19 mouse cellular contexts compared by ENCODE assay signal in the genomic region with DNA sequence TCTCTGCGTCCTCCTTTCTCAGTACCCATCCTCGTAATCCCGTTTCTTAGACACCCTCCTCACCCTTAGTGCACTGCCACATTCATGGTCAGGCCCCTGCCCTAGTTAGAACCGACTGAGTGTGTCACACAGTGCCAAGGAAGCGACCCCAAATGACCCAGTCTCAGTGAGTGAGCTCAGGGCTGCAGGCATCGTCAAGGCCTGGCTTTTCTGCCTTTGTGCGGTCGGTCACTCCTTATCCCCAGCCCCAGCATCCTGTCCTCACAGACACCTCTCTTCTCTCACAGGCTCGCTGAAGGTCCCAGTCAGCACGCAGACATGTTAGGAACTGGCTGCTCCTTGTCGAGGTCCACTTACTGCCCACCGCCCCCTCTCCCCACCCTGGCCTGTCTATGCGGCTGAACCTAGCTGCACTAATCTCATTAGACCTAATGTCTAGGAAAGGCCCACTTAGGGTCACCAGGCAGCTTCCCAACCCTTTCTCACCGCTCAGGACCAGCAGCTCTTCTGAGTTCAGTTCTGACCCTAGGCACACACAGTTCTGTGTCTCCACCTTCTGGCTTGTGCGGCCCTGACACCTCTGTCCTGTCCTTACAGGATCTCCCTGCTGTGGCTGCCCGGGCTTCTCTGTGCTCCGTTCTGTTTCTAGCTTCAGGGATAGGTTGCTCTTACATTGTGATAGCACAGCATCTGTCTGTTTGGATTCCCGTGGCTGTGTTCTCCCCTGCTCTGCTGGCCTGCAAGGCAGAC. TPM values are rescaled to one million over a fixed set of nuclear protein-coding genes. Genes with fewer than 3 reads are reported as not detected.
DNase-seq lines count a peak whose midpoint lies in the region; ATAC-seq and TF ChIP-seq lines count a peak whose summit lies in the region.
"Had no signal": no experiment of that assay in that cellular context is flagged by ENCODE, and none has a peak within 500 bp of the region (broad histone marks: within the 10 kb centered on the region; RNA-seq: fewer than 3 reads in every experiment).

No protein-coding gene starts in this region.

- TF ChIP-seq POLR2A in heart, adult 2 months (IDR thresholded peaks at IDR 0.05; ENCODE audit: insufficient read depth, low read depth, low read length), result no peak

- TF ChIP-seq EP300 in heart, adult 2 months (IDR thresholded peaks at IDR 0.05; ENCODE audit: insufficient read depth, low read depth, low read length), result no peak

- H3K9ac ChIP-seq in hindbrain, embryonic 13.5 days, result no peak overlapping the region
- H3K9ac ChIP-seq in hindbrain, embryonic 11.5 days (ENCODE audit: low read depth, low read length), result no peak overlapping the region
- peak overlapping the region; percentile 31; the same call in 1 of the 2 replicates for H3K9ac ChIP-seq in limb, embryonic 13.5 days
- H3K9ac ChIP-seq in heart, adult 2 months (ENCODE audit: low read depth, low read length), result no peak overlapping the region
- H3K9ac ChIP-seq in heart, embryonic 11.5 days (ENCODE audit: low read depth, low read length), result no peak overlapping the region
- H3K9ac ChIP-seq: embryonic facial prominence, embryonic 12.5 days; liver, embryonic 15.5 days had no signal

- no peak overlapping the region for H3K27ac ChIP-seq in hindbrain, embryonic 13.5 days
- H3K27ac ChIP-seq in hindbrain, embryonic 11.5 days (ENCODE audit: low read depth, low read length), result no peak overlapping the region
- H3K27ac ChIP-seq in limb, embryonic 13.5 days, result no peak overlapping the region
- H3K27ac ChIP-seq in heart, adult 2 months, result no peak overlapping the region
- no peak overlapping the region for H3K27ac ChIP-seq in heart, embryonic 11.5 days (ENCODE audit: low read depth, low read length)
- H3K27ac ChIP-seq: embryonic facial prominence, embryonic 12.5 days; liver, embryonic 15.5 days had no signal

- no peak for DNase-seq in hindbrain, embryonic 11.5 days (ENCODE audit: low spot score)
- peak; percentile 56 for DNase-seq in ZHBTc4 (ENCODE audit: low read depth, low spot score)
- DNase-seq in heart, adult 2 months, result no peak
- DNase-seq in layer of hippocampus, postnatal 14 days (ENCODE audit: low spot score in 2 of 2), result no peak
- DNase-seq: cerebellum, adult 2 months; layer of hippocampus, adult 9-11 months; lung, postnatal 36 days; right cerebral cortex, postnatal 14 days; thymus, postnatal 25 days had no signal

- H3K4me1 ChIP-seq in hindbrain, embryonic 13.5 days (replicated peaks), result peaks cover 8% of the 10 kb centered on the region; the same call in 1 of the 2 replicates
- H3K4me1 ChIP-seq in hindbrain, embryonic 11.5 days (replicated peaks; ENCODE audit: control insufficient read depth, insufficient read depth, low read length), result no peaks in the 10 kb centered on the region
- peaks cover 23% of the 10 kb centered on the region for H3K4me1 ChIP-seq in E14TG2a.4 (replicated peaks; ENCODE audit: low read depth, low read length)
- H3K4me1 ChIP-seq in limb, embryonic 13.5 days, result peaks cover 33% of the 10 kb centered on the region
- H3K4me1 ChIP-seq in heart, adult 2 months (ENCODE audit: control insufficient read depth, insufficient read depth, low read length), result no peaks in the 10 kb centered on the region
- H3K4me1 ChIP-seq in heart, embryonic 11.5 days (ENCODE audit: control insufficient read depth, insufficient read depth, low read length), result no peaks in the 10 kb centered on the region; the same call in 1 of the 2 replicates

- intact Hi-C loops in heart, adult 2 months (cut with DNase I), result no loop called here

- no peaks in the 10 kb centered on the region for H3K9me3 ChIP-seq in hindbrain, embryonic 13.5 days
- H3K9me3 ChIP-seq in hindbrain, embryonic 11.5 days (ENCODE audit: control insufficient read depth, low read length), result no peaks in the 10 kb centered on the region
- H3K9me3 ChIP-seq in E14TG2a.4 (ENCODE audit: low read length), result no peaks in the 10 kb centered on the region
- no peaks in the 10 kb centered on the region for H3K9me3 ChIP-seq in limb, embryonic 13.5 days
- H3K9me3 ChIP-seq in heart, embryonic 11.5 days (replicated peaks; ENCODE audit: control insufficient read depth, low read length), result no peaks in the 10 kb centered on the region
- H3K9me3 ChIP-seq: embryonic facial prominence, embryonic 12.5 days; liver, embryonic 15.5 days had no signal

- H3K36me3 ChIP-seq in hindbrain, embryonic 13.5 days, result no peaks in the 10 kb centered on the region
- no peaks in the 10 kb centered on the region for H3K36me3 ChIP-seq in hindbrain, embryonic 11.5 days (ENCODE audit: control insufficient read depth, insufficient read depth, low read length)
- H3K36me3 ChIP-seq in E14TG2a.4 (ENCODE audit: insufficient read depth, low read length), result no peaks in the 10 kb centered on the region
- no peaks in the 10 kb centered on the region for H3K36me3 ChIP-seq in limb, embryonic 13.5 days
- H3K36me3 ChIP-seq in heart, adult 2 months (ENCODE audit: control insufficient read depth, insufficient read depth, low read length), result no peaks in the 10 kb centered on the region
- H3K36me3 ChIP-seq in heart, embryonic 11.5 days (ENCODE audit: control insufficient read depth, insufficient read depth, low read length), result no peaks in the 10 kb centered on the region
- H3K36me3 ChIP-seq: embryonic facial prominence, embryonic 12.5 days; liver, embryonic 15.5 days had no signal

- H3K4me2 ChIP-seq in hindbrain, embryonic 13.5 days, result no peak overlapping the region
- no peak overlapping the region for H3K4me2 ChIP-seq in hindbrain, embryonic 11.5 days (replicated peaks; ENCODE audit: low read depth, low read length)
- no peak overlapping the region for H3K4me2 ChIP-seq in limb, embryonic 13.5 days (replicated peaks)
- no peak overlapping the region for H3K4me2 ChIP-seq in heart, embryonic 11.5 days
- H3K4me2 ChIP-seq: embryonic facial prominence, embryonic 12.5 days; liver, embryonic 15.5 days had no signal

- 72% methylated on average over 18 of the region's 18 CpGs for WGBS in hindbrain, embryonic 13.5 days
- 72% methylated on average over 18 of the region's 18 CpGs for WGBS in hindbrain, embryonic 11.5 days
- 72% methylated on average over 18 of the region's 18 CpGs for WGBS in limb, embryonic 13.5 days
- WGBS in heart, adult 2 months, result 73% methylated on average over 18 of the region's 18 CpGs
- 65% methylated on average over 18 of the region's 18 CpGs for WGBS in heart, embryonic 11.5 days (ENCODE audit: insufficient replicate concordance)

- no peak for TF ChIP-seq CTCF in E14TG2a.4 (conservative IDR thresholded peaks at IDR 0.05; ENCODE audit: low read length)
- TF ChIP-seq CTCF in heart, adult 2 months (IDR thresholded peaks at IDR 0.05), result no peak

- no peaks in the 10 kb centered on the region for H3K27me3 ChIP-seq in hindbrain, embryonic 13.5 days
- no peaks in the 10 kb centered on the region for H3K27me3 ChIP-seq in hindbrain, embryonic 11.5 days (ENCODE audit: control insufficient read depth, insufficient read depth, low read length)
- H3K27me3 ChIP-seq in E14TG2a.4 (ENCODE audit: insufficient read depth, low read length), result no peaks in the 10 kb centered on the region
- H3K27me3 ChIP-seq in limb, embryonic 13.5 days, result peaks cover 34% of the 10 kb centered on the region
- H3K27me3 ChIP-seq in heart, adult 2 months (ENCODE audit: control insufficient read depth, insufficient read depth, low read length), result no peaks in the 10 kb centered on the region
- peaks cover 3% of the 10 kb centered on the region; the same call in 1 of the 2 replicates for H3K27me3 ChIP-seq in heart, embryonic 11.5 days (ENCODE audit: control insufficient read depth, insufficient read depth, low read length)
- H3K27me3 ChIP-seq: CH12.LX had no signal

- H3K4me3 ChIP-seq in hindbrain, embryonic 13.5 days, result no peak overlapping the region
- no peak overlapping the region for H3K4me3 ChIP-seq in hindbrain, embryonic 11.5 days (ENCODE audit: low read depth, low read length)
- H3K4me3 ChIP-seq in E14TG2a.4 (replicated peaks; ENCODE audit: low read length), result peak overlapping the region; percentile 63
- H3K4me3 ChIP-seq in limb, embryonic 13.5 days, result no peak overlapping the region
- H3K4me3 ChIP-seq in heart, adult 2 months, result no peak overlapping the region
- H3K4me3 ChIP-seq in heart, embryonic 11.5 days (ENCODE audit: low read depth, low read length), result no peak overlapping the region
- H3K4me3 ChIP-seq: embryonic facial prominence, embryonic 12.5 days; liver, embryonic 15.5 days had no signal

- ATAC-seq in hindbrain, embryonic 13.5 days (ENCODE audit: low FRiP score), result peak; percentile 10; the same call in 1 of the 2 replicates
- no peak for ATAC-seq in hindbrain, embryonic 11.5 days (ENCODE audit: low FRiP score)
- ATAC-seq in limb, embryonic 13.5 days (ENCODE audit: low FRiP score, low read depth), result no peak
- ATAC-seq in heart, embryonic 11.5 days (replicated peaks; ENCODE audit: insufficient number of reproducible peaks, low FRiP score, low TSS enrichment), result no peak
- ATAC-seq: activated CD4-positive, CD25-positive, alpha-beta regulatory T cell, adult 4 months had no signal

- no peaks in the 10 kb centered on the region for H3K79me2 ChIP-seq in heart, adult 2 months (replicated peaks; ENCODE audit: control insufficient read depth, insufficient read depth, low read length)

RNA-seq across cellular contexts. Expression of gene Glis1, which starts 18.1 kb away (rescaled TPM):
- polyA plus RNA-seq in hindbrain, embryonic 13.5 days (2015; fragmentation: Nextera tagmentation; extraction: Ambion mirVana), result 1.7 and 1.8 TPM in 2 replicates
- 4.0 and 6.3 TPM in 2 replicates for polyA plus RNA-seq in hindbrain, embryonic 11.5 days (2014; fragmentation: Nextera tagmentation; extraction: Ambion mirVana)
- 10.9 and 12.5 TPM in 2 replicates for polyA plus RNA-seq in limb, embryonic 13.5 days (2015; fragmentation: Nextera tagmentation; extraction: Ambion mirVana)
- under 1 TPM; 0.30 to 0.52 TPM for total RNA-seq in heart, adult 2 months (2021)
- 0.18 and 0.29 TPM in 2 replicates for polyA plus RNA-seq in heart, adult 2 months (2012; rRNA removed)
- polyA plus RNA-seq in heart, embryonic 11.5 days (2014; fragmentation: Nextera tagmentation; extraction: Ambion mirVana), result 0.80 and 0.94 TPM in 2 replicates
- 1 to 10 TPM; 1.1 to 1.3 TPM for total RNA-seq in layer of hippocampus, postnatal 14 days (2021)
- total RNA-seq: monocyte, adult 5-6 weeks; neutrophil, adult 5-6 weeks had no signal
- polyA plus RNA-seq: activated CD4-positive, CD25-positive, alpha-beta regulatory T cell, adult 4 months had no signal
